Mouse (Mus musculus) cerebellum, postnatal 14 days (tissue): ENCODE data around the gene Adk.

Experiments
- DNase-seq, 2 experiments: peaks; one replicate each; pipeline ENCODE4 v3.0.0; 2021; ENCODE audit warnings: mixed read lengths in 2 of 2

The Adk gene

GRCm38 (mm10) chr14:21174804-21175203 lies 122.4 kb downstream of the Adk start:
- DNase-seq = no peak

- DNase-seq = no peak
Measured at GRCm38 (mm10) chr14:21177781-21178180, 125.4 kb downstream of the Adk start.

GRCm38 (mm10) chr14:21178356-21178755 lies 126.0 kb downstream of the Adk start:
- DNase-seq = no peak

GRCm38 (mm10) chr14:21181053-21181452 lies 128.7 kb downstream of the Adk start:
- no peak for DNase-seq

GRCm38 (mm10) chr14:21191966-21192365 lies 139.6 kb downstream of the Adk start:
- no peak for DNase-seq

- DNase-seq = no peak
Measured at GRCm38 (mm10) chr14:21192749-21193148, 140.4 kb downstream of the Adk start.

- DNase-seq = no peak
Measured at GRCm38 (mm10) chr14:21194336-21194735, 142.0 kb downstream of the Adk start.

- DNase-seq = no peak
Measured at GRCm38 (mm10) chr14:21200850-21201249, 148.5 kb downstream of the Adk start.

GRCm38 (mm10) chr14:21206472-21206871 lies 154.1 kb downstream of the Adk start:
- no peak for DNase-seq

GRCm38 (mm10) chr14:21221574-21222138 lies 169.3 kb downstream of the Adk start:
- DNase-seq = no peak

- no peak for DNase-seq
Measured at GRCm38 (mm10) chr14:21222206-21222605, 169.8 kb downstream of the Adk start.

- no peak for DNase-seq
Measured at GRCm38 (mm10) chr14:21223456-21223855, 171.1 kb downstream of the Adk start.

GRCm38 (mm10) chr14:21223971-21224635 lies 171.7 kb downstream of the Adk start:
- DNase-seq = no peak

GRCm38 (mm10) chr14:21237051-21237450 lies 184.7 kb downstream of the Adk start:
- no peak for DNase-seq

- no peak for DNase-seq
Measured at GRCm38 (mm10) chr14:21241105-21241504, 188.7 kb downstream of the Adk start.

GRCm38 (mm10) chr14:21251386-21251785 lies 199.0 kb downstream of the Adk start:
- peak in 1 of 2 experiments; percentile 21 for DNase-seq

GRCm38 (mm10) chr14:21252326-21252886 lies 200.0 kb downstream of the Adk start:
- DNase-seq = peak; percentile 63 to 76

- DNase-seq = peak; percentile 73 to 75
Measured at GRCm38 (mm10) chr14:21253321-21253992, 201.1 kb downstream of the Adk start.

- peak in 1 of 2 experiments; percentile 48 for DNase-seq
Measured at GRCm38 (mm10) chr14:21253993-21254339, 201.6 kb downstream of the Adk start.

- DNase-seq = no peak
Measured at GRCm38 (mm10) chr14:21268229-21268628, 215.9 kb downstream of the Adk start.

- no peak for DNase-seq
Measured at GRCm38 (mm10) chr14:21271472-21271871, 219.1 kb downstream of the Adk start.

GRCm38 (mm10) chr14:21275786-21276185 lies 223.4 kb downstream of the Adk start:
- no peak for DNase-seq

GRCm38 (mm10) chr14:21278290-21278689 lies 225.9 kb downstream of the Adk start:
- DNase-seq = no peak
